Mouse (Mus musculus): ENCODE measurements at regions not wholly inside any gene's neighbourhood (a gene's known extent, or its start where the extent isn't known, plus 50 kb on each side); places are given as distances from the start of the nearest gene placed in this dataset.

GRCm38 (mm10) chr3:63638572-63638971 is 154.9 kb upstream of the Gm34302 start:
- dilution Hi-C loops (cut with MboI; ENCODE audit: extremely low pct_ligation_motif_present, extremely low pct_unique_long_range_greater_than_20kb, low sequenced_read_pairs) (no loop called here), in situ Hi-C loops (cut with MboI; ENCODE audit: low pct_ligation_motif_present, low pct_unique_long_range_greater_than_20kb, low sequenced_read_pairs) (no loop called here)
- DNase-seq (ENCODE audit: extremely low read depth) = no peak
- TF ChIP-seq MXI1 (IDR thresholded peaks at IDR 0.05; ENCODE audit: low read depth, low read length) (no peak), PAX5 (IDR thresholded peaks at IDR 0.05; ENCODE audit: low read length) (no peak), ZC3H11A (IDR thresholded peaks at IDR 0.05; ENCODE audit: low read depth, low read length) (no peak), USF2 (conservative IDR thresholded peaks at IDR 0.05; ENCODE audit: low read depth, low read length) (no peak), CHD1 (IDR thresholded peaks at IDR 0.05; ENCODE audit: low read depth, low read length) (no peak), E2F4 (IDR thresholded peaks at IDR 0.05; ENCODE audit: insufficient replicate concordance, low read depth, low read length) (no peak)
- Histone ChIP-seq H3K36me3 (replicated peaks in 1 of 2; ENCODE audit: control insufficient read depth in 1 of 2, insufficient read depth in 1 of 2, low read length in 1 of 2) (no peaks in the 10 kb centered on the region), H3K4me2 (ENCODE audit: insufficient read depth, low read depth, poor library complexity, severe bottlenecking) (no peak overlapping the region), H3K27ac (ENCODE audit: insufficient read depth, low read depth) (no peak overlapping the region), H3K9me3 (replicated peaks; ENCODE audit: low read length) (no peaks in the 10 kb centered on the region), H3K4me1 (ENCODE audit: control insufficient read depth in 1 of 2, insufficient read depth in 2 of 2) (peaks cover 0 to 3% of the 10 kb centered on the region in 2 experiments; a peak in 1 of 4 replicates), H3K79me2 (replicated peaks; ENCODE audit: control insufficient read depth, extremely low read depth, insufficient read depth, poor library complexity, severe bottlenecking) (no peaks in the 10 kb centered on the region), H3K9ac (ENCODE audit: insufficient read depth, low read depth) (no peak overlapping the region), H3K27me3 (replicated peaks) (no peaks in the 10 kb centered on the region), H3K4me3 (replicated peaks in 1 of 3; ENCODE audit: low read depth in 2 of 3, low read length in 2 of 3, poor library complexity in 1 of 3) (no peak overlapping the region)

DNA sequence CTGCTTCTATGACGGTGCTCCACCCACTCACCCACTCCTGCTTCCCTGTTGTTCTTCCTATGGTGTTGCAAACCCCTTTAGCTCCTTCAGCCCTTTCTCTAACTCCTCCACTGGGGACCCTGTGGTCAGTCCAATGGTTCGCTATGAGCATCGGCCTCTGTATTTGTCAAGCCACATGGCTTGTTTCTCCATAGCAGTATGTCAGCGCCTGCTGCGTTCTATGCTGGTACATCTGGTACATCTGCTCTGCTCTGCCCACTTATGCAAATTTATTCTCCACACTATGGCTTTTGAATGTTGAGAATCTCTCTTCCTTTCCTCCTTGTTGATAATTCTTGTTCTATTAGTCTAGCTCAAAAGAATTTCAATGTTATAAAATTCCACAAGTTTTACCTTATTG is 154.2 kb upstream of the Gm34302 start:
- H3K4me3 ChIP-seq (replicated peaks in 1 of 3; ENCODE audit: low read depth in 2 of 3, low read length in 2 of 3, poor library complexity in 1 of 3) = no peak overlapping the region
- H3K4me1 ChIP-seq (ENCODE audit: control insufficient read depth in 1 of 2, insufficient read depth in 2 of 2) = peaks cover 0 to 3% of the 10 kb centered on the region in 2 experiments; a peak in 1 of 4 replicates
- no peak overlapping the region for H3K27ac ChIP-seq (ENCODE audit: insufficient read depth, low read depth)
- DNase-seq (ENCODE audit: extremely low read depth) = no peak
- H3K36me3 ChIP-seq (replicated peaks in 1 of 2; ENCODE audit: control insufficient read depth in 1 of 2, insufficient read depth in 1 of 2, low read length in 1 of 2) = no peaks in the 10 kb centered on the region
- no peak overlapping the region for H3K4me2 ChIP-seq (ENCODE audit: insufficient read depth, low read depth, poor library complexity, severe bottlenecking)
- TF ChIP-seq EP300 (IDR thresholded peaks at IDR 0.05; ENCODE audit: low read length) (no peak), MAFK (IDR thresholded peaks at IDR 0.05; ENCODE audit: insufficient replicate concordance, low read length) (no peak)
- in situ Hi-C loops (cut with MboI; ENCODE audit: low pct_ligation_motif_present, low pct_unique_long_range_greater_than_20kb, low sequenced_read_pairs) = no loop called here
- no peak overlapping the region for H3K9ac ChIP-seq (ENCODE audit: insufficient read depth, low read depth)
- no peaks in the 10 kb centered on the region for H3K27me3 ChIP-seq (replicated peaks)
- no peaks in the 10 kb centered on the region for H3K9me3 ChIP-seq (replicated peaks; ENCODE audit: low read length)
- no peaks in the 10 kb centered on the region for H3K79me2 ChIP-seq (replicated peaks; ENCODE audit: control insufficient read depth, extremely low read depth, insufficient read depth, poor library complexity, severe bottlenecking)
- dilution Hi-C loops (cut with MboI; ENCODE audit: extremely low pct_ligation_motif_present, extremely low pct_unique_long_range_greater_than_20kb, low sequenced_read_pairs) = no loop called here

GRCm38 (mm10) chr3:63627724-63628123 is 144.0 kb upstream of the Gm34302 start:
- H3K4me1 ChIP-seq (ENCODE audit: control insufficient read depth in 1 of 2, insufficient read depth in 2 of 2) = peaks cover 0 to 4% of the 10 kb centered on the region in 2 experiments; a peak in 1 of 4 replicates
- no peak overlapping the region for H3K4me2 ChIP-seq (ENCODE audit: insufficient read depth, low read depth, poor library complexity, severe bottlenecking)
- H3K9me3 ChIP-seq (replicated peaks; ENCODE audit: low read length) = no peaks in the 10 kb centered on the region
- no peak overlapping the region for H3K4me3 ChIP-seq (replicated peaks in 1 of 3; ENCODE audit: low read depth in 2 of 3, low read length in 2 of 3, poor library complexity in 1 of 3)
- no peaks in the 10 kb centered on the region for H3K27me3 ChIP-seq (replicated peaks)
- no peak for TF ChIP-seq POLR2AphosphoS2 (IDR thresholded peaks at IDR 0.05; ENCODE audit: low read depth, low read length)
- TF ChIP-seq UBTF (IDR thresholded peaks at IDR 0.05; ENCODE audit: low read depth, low read length) = no peak
- TF ChIP-seq PAX5 (IDR thresholded peaks at IDR 0.05; ENCODE audit: low read length) = no peak
- TF ChIP-seq MYC (IDR thresholded peaks at IDR 0.05; ENCODE audit: low read depth, low read length) = no peak
- TF ChIP-seq MAX (IDR thresholded peaks at IDR 0.05; ENCODE audit: low read length) = no peak
- no peak for TF ChIP-seq HCFC1 (IDR thresholded peaks at IDR 0.05; ENCODE audit: low read depth, low read length)
- TF ChIP-seq JUN (IDR thresholded peaks at IDR 0.05; ENCODE audit: insufficient read depth, low read depth, low read length) = no peak
- H3K9ac ChIP-seq (ENCODE audit: insufficient read depth, low read depth) = no peak overlapping the region
- H3K27ac ChIP-seq (ENCODE audit: insufficient read depth, low read depth) = no peak overlapping the region
- no peaks in the 10 kb centered on the region for H3K36me3 ChIP-seq (replicated peaks in 1 of 2; ENCODE audit: control insufficient read depth in 1 of 2, insufficient read depth in 1 of 2, low read length in 1 of 2)
- DNase-seq (ENCODE audit: extremely low read depth) = no peak
- dilution Hi-C loops (cut with MboI; ENCODE audit: extremely low pct_ligation_motif_present, extremely low pct_unique_long_range_greater_than_20kb, low sequenced_read_pairs) = no loop called here
- H3K79me2 ChIP-seq (replicated peaks; ENCODE audit: control insufficient read depth, extremely low read depth, insufficient read depth, poor library complexity, severe bottlenecking) = no peaks in the 10 kb centered on the region
- in situ Hi-C loops (cut with MboI; ENCODE audit: low pct_ligation_motif_present, low pct_unique_long_range_greater_than_20kb, low sequenced_read_pairs) = no loop called here

Data from CH12.LX (cell line).